Mouse (Mus musculus) cerebellum, postnatal 4 days (tissue): ENCODE results near the gene Gm28305.

Source experiments
- DNase-seq, 2 experiments: peaks; one replicate each; pipeline ENCODE4 v3.0.0; 2022; ENCODE audit warnings: low spot score in 2 of 2, mixed read lengths in 1 of 2

Gm28305 gene

GRCm38 (mm10) chr9:104040362-104040761 lies at the start of gene Gm28305:
Gene Gm28305, plus strand, starts transcription at chr9:104040662.
- DNase-seq, result no peak

GRCm38 (mm10) chr9:103996496-103996895 lies 44.0 kb upstream of the Gm28305 start:
- peak in 1 of 2 experiments; percentile 57 for DNase-seq

- DNase-seq, result no peak
Measured at GRCm38 (mm10) chr9:104000601-104001000, 39.9 kb upstream of the Gm28305 start.

GRCm38 (mm10) chr9:104001921-104002859 lies 38.3 kb upstream of the Gm28305 start, which contains the start of gene Nphp3:
Gene Nphp3, plus strand, starts transcription at chr9:104002544.
- DNase-seq, result peak; percentile 94 to 99

- peak in 1 of 2 experiments; percentile 36 for DNase-seq
Measured at GRCm38 (mm10) chr9:104002913-104003330, 37.5 kb upstream of the Gm28305 start.

GRCm38 (mm10) chr9:104014526-104014925 lies 25.9 kb upstream of the Gm28305 start:
- no peak for DNase-seq

- no peak for DNase-seq
Measured at GRCm38 (mm10) chr9:104021026-104021425, 19.4 kb upstream of the Gm28305 start.

GRCm38 (mm10) chr9:104027186-104027585 lies 13.3 kb upstream of the Gm28305 start:
- no peak for DNase-seq

- DNase-seq, result no peak
Measured at GRCm38 (mm10) chr9:104029861-104030260, 10.6 kb upstream of the Gm28305 start.

GRCm38 (mm10) chr9:104034231-104034630 lies 6.2 kb upstream of the Gm28305 start:
- no peak for DNase-seq

- DNase-seq, result no peak
Measured at GRCm38 (mm10) chr9:104034718-104035117, 5.7 kb upstream of the Gm28305 start.

GRCm38 (mm10) chr9:104035261-104036015 lies 5.0 kb upstream of the Gm28305 start:
- DNase-seq, result peak; percentile 58 to 80

GRCm38 (mm10) chr9:104038266-104038665 lies 2.2 kb upstream of the Gm28305 start:
- DNase-seq, result no peak

- no peak for DNase-seq
Measured at GRCm38 (mm10) chr9:104039031-104039695, 1.3 kb upstream of the Gm28305 start.

GRCm38 (mm10) chr9:104039742-104040141 lies 720 bp upstream of the Gm28305 start:
- DNase-seq, result no peak

- DNase-seq, result no peak
Measured at GRCm38 (mm10) chr9:104043676-104044075, 3.2 kb downstream of the Gm28305 start.

- DNase-seq, result no peak
Measured at GRCm38 (mm10) chr9:104051028-104051427, 10.6 kb downstream of the Gm28305 start.

GRCm38 (mm10) chr9:104062430-104063243 lies 22.2 kb downstream of the Gm28305 start, which contains the start of gene Uba5:
Gene Uba5, minus strand, starts transcription at chr9:104063134.
- DNase-seq, result peak; percentile 58 to 71

GRCm38 (mm10) chr9:104063244-104063961 lies 22.9 kb downstream of the Gm28305 start, which contains the start of gene Acad11:
Gene Acad11, plus strand, starts transcription at chr9:104063377.
- peak; percentile 49 to 83 for DNase-seq

- no peak for DNase-seq
Measured at GRCm38 (mm10) chr9:104064571-104064970, 24.1 kb downstream of the Gm28305 start.
